Mouse (Mus musculus) liver, embryonic 14.5 days (tissue): ENCODE data around the gene Pbx1. TPM values are rescaled to one million over a fixed set of nuclear protein-coding genes. Genes with fewer than 3 reads are reported as not detected.

ENCODE experiments used
- ATAC-seq: fragments of 200-750 bp; cut with Nextera tagmentation; 2 replicates; pipeline ENCODE4 v1.8.0; 2017; ENCODE audit warnings: moderate number of reproducible peaks, mild to moderate bottlenecking, moderate library complexity; ENCODE audit not compliant: insufficient read depth
- DNase-seq, 3 experiments: peaks; one replicate each; pipeline ENCODE4 v3.0.0-alpha.2; 2012 to 2013; ENCODE audit warnings: low read depth in 3 of 3, low spot score in 3 of 3
- H3K27ac ChIP-seq: fragments of 300-500 bp; sonication (generic); 2 replicates; pipeline ENCODE4 v1.5.1; 2014; ENCODE audit warnings: moderate library complexity, mild to moderate bottlenecking, control low read depth, inconsistent platforms
- H3K27me3 ChIP-seq: fragments of 300-500 bp; sonication (generic); 2 replicates; pipeline ENCODE4 v1.6.1; 2014; ENCODE audit warnings: mild to moderate bottlenecking, low read length, moderate library complexity; ENCODE audit not compliant: control insufficient read depth, insufficient read depth
- H3K36me3 ChIP-seq: fragments of 300-500 bp; sonication (generic); replicated peaks from 2 replicates; pipeline ENCODE4 v1.6.1; 2014; ENCODE audit warnings: low read depth; ENCODE audit not compliant: control insufficient read depth, insufficient read depth
- H3K4me1 ChIP-seq, 2 experiments: fragments of 200-500 bp in 1 of 2; fragments of 300-500 bp in 1 of 2; sonication (generic) in 1 of 2; replicated peaks; 2 replicates each; pipeline ENCODE4 v1.6.1; 2012 to 2014; ENCODE audit warnings: antibody characterized with exemption in 1 of 2, inconsistent platforms in 1 of 2, low read length in 1 of 2; ENCODE audit not compliant: control insufficient read depth in 2 of 2, insufficient read depth in 2 of 2
- H3K4me2 ChIP-seq: fragments of 300-500 bp; sonication (generic); 2 replicates; pipeline ENCODE4 v1.6.1; 2014; ENCODE audit warnings: low read depth, mild to moderate bottlenecking, control low read depth, moderate library complexity
- H3K4me3 ChIP-seq, 2 experiments: fragments of 200-500 bp in 1 of 2; fragments of 300-500 bp in 1 of 2; sonication (generic) in 1 of 2; 2 replicates each; pipeline ENCODE4 v1.5.1; 2012 to 2014; ENCODE audit warnings: low read depth in 2 of 2, low read length in 2 of 2, mild to moderate bottlenecking in 2 of 2, control low read depth in 1 of 2, inconsistent platforms in 1 of 2, moderate library complexity in 1 of 2; ENCODE audit not compliant: insufficient read depth in 1 of 2
- H3K9ac ChIP-seq: fragments of 300-500 bp; sonication (generic); replicated peaks from 2 replicates; pipeline ENCODE4 v1.6.1; 2014; ENCODE audit warnings: mild to moderate bottlenecking, control low read depth, moderate library complexity
- H3K9me3 ChIP-seq: fragments of 300-500 bp; sonication (generic); 2 replicates; pipeline ENCODE4 v1.6.1; 2016; ENCODE audit warnings: low read length, mixed read lengths; ENCODE audit not compliant: control insufficient read depth
- CTCF ChIP-seq: IDR thresholded peaks from 2 replicates; pipeline ENCODE4 v1.5.1; 2016; ENCODE audit warnings: antibody characterized with exemption, low read depth, control low read depth
- EP300 ChIP-seq: IDR thresholded peaks from 2 replicates; pipeline ENCODE4 v1.6.1; 2016; ENCODE audit warnings: antibody characterized with exemption, low read depth
- WGBS: fragments of 180-500 bp; shearing (Covaris S2); extraction: QIAGEN DNeasy Blood & Tissue Kit; methylation state at CpG from one replicate; pipeline ENCODE4 v1.1.7; 2014; ENCODE audit not compliant: insufficient replicate concordance; 5-methylcytosine and 5-hydroxymethylcytosine counted together
- polyA plus RNA-seq, 2 experiments: library from polyadenylated mRNA; depleted of rRNA in 1 of 2; stranded (reverse) in 1 of 2; unstranded in 1 of 2; fragments of >200 nt; fragmentation: Nextera tagmentation in 1 of 2; extraction: Ambion mirVana in 1 of 2; gene quantifications; 2 replicates each; pipeline versions ENCODE4 v1.2.1 to v1.2.3; 2012 to 2014

The Pbx1 gene
- polyA plus RNA-seq, 2 experiments = 1.7 to 2.7 TPM

DNA sequence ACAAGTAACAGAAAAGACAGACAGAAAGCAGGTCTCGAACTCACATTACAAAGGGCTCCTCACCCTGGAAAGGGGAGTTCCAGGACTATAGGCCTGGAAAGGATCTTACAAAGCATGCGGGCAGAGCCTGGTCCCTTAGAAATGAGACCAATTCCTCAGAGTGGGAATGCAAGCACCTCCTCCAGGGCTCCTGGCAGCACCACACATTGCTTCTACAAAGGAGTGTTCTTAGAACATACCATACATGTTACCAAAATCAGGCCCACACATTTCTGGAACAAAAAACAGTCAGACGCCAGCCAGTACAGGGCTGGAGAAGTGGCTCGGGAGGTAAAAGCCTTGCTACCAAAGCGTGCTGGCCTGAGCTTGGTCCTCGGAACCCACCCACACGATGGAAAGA, 24.1 kb downstream of the Pbx1 start:
- DNase-seq (no peak), ATAC-seq (no peak)
- no peak overlapping the region for H3K4me2 ChIP-seq
- WGBS = 66% methylated on average over 7 of the region's 7 CpGs
- H3K27ac ChIP-seq = no peak overlapping the region
- no peak overlapping the region for H3K4me3 ChIP-seq
- no peaks in the 10 kb centered on the region for H3K9me3 ChIP-seq
- TF ChIP-seq EP300 (no peak), CTCF (no peak)
- no peaks in the 10 kb centered on the region for H3K36me3 ChIP-seq
- no peaks in the 10 kb centered on the region for H3K27me3 ChIP-seq
- H3K4me1 ChIP-seq = no peaks in the 10 kb centered on the region
- H3K9ac ChIP-seq = no peak overlapping the region

DNA sequence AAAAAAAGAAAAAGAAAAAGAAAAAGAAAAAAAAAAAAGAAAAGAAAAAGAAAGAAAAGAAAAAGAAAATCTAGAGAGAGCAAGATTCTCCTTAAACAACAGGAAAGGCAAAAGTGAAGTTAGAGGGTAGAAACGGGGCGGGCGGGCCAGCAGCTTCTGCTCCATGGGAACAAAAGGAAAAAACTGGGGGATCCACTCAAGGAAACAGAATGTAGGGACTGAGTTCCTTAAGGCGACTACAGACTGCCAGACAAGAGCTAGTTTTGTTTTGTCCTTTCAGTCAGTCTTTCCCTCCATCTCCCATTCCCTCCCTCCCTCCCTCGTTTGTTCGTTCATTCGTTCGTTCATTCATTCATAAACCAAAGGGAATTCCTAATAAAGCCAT, 25.8 kb downstream of the Pbx1 start:
- no peaks in the 10 kb centered on the region for H3K27me3 ChIP-seq
- DNase-seq = no peak
- H3K36me3 ChIP-seq = no peaks in the 10 kb centered on the region

DNA sequence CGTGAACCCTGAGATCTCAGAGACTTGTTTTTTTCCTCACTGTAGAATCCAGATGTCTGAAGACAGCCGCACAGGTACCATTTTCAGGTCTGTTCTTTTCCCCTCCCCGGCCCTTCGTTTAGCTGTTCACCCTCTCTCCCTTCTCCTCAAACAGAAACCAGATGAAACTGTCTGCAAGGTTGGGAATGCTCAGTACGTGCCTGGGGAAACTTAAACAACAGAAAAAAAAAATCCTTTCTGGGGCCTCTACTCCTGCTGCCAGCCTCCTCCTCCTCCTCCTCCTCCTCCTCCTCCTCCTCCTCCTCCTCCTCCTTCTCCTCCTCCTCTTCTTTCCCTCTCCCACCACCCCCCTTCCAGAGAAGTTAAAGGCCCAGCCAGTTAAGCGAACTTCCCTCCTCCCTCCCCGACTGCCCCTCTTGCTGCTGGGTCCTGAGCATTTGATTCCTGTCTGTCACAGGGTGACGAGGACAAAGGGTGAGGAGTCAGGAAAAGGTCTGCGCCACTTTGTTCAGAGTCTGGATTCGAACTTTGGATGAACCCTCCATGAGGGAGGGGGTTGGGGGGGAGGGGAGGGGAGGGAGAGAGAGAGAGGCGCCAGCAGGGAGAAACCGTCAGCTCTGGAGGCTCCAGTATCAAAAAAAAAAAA, 26.3 kb downstream of the Pbx1 start:
- no peak for DNase-seq
- Histone ChIP-seq H3K4me2 (no peak overlapping the region), H3K9me3 (no peaks in the 10 kb centered on the region), H3K4me1 (no peaks in the 10 kb centered on the region), H3K9ac (no peak overlapping the region), H3K4me3 (no peak overlapping the region), H3K27me3 (no peaks in the 10 kb centered on the region), H3K27ac (no peak overlapping the region), H3K36me3 (no peaks in the 10 kb centered on the region)
- WGBS = 49% methylated on average over 11 of the region's 12 CpGs
- ATAC-seq = no peak
- TF ChIP-seq EP300 (no peak), CTCF (no peak)

More for the DNA sequence above, 25.8 kb downstream of the Pbx1 start:
- no peak for ATAC-seq
- Histone ChIP-seq H3K4me1 (no peaks in the 10 kb centered on the region), H3K4me2 (no peak overlapping the region), H3K9me3 (no peaks in the 10 kb centered on the region), H3K27ac (no peak overlapping the region), H3K4me3 (no peak overlapping the region), H3K9ac (no peak overlapping the region)
- TF ChIP-seq CTCF (no peak), EP300 (no peak)
- 67% methylated on average over 8 of the region's 8 CpGs for WGBS

DNA sequence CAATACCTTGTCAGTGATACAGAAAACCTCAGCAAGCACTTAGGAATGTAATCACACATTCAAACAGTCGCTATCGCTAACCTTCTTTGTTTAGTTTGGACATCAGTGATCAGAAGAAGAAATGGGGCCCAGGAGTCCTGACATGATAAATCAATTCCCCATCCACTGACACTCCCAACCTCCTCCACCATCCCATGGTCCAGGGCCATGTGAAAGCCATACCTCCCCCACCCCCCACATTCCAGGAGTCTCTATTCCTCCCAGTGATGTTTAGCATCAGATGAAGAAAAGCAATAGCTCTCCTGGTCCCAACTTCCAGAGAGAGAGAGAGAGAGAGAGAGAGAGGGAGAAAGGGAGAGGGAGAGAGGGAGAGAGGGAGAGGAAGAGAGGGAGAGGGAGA, 28.5 kb downstream of the Pbx1 start:
- no peak for ATAC-seq
- H3K27ac ChIP-seq = no peak overlapping the region
- H3K27me3 ChIP-seq = no peaks in the 10 kb centered on the region
- H3K36me3 ChIP-seq = no peaks in the 10 kb centered on the region
- H3K9me3 ChIP-seq = no peaks in the 10 kb centered on the region
- no peak overlapping the region for H3K4me3 ChIP-seq
- H3K9ac ChIP-seq = no peak overlapping the region
- no peak for TF ChIP-seq CTCF
- TF ChIP-seq EP300 = no peak
- 81% methylated on average over 2 of the region's 2 CpGs for WGBS
- DNase-seq = no peak
- H3K4me2 ChIP-seq = no peak overlapping the region
- no peaks in the 10 kb centered on the region for H3K4me1 ChIP-seq

DNA sequence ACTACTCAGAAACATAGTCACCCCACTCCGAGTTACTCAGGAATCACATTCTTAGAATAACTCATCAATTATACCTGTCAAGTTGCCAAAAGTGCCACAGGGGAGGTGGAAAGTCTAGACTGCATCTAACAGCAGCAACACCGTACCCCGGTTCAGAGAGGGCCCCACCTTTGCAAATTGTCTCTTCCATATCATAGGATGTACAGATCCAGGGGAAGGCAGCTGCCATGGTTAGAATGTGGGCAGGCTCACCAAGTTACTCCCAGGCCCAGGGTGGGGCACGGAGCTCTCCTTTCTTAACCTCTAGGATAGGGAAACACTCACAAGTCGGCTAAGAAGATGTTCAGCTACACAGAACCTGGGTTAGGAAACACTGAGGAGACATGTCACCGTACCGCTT, 29.4 kb downstream of the Pbx1 start:
- Histone ChIP-seq H3K4me2 (no peak overlapping the region), H3K4me3 (no peak overlapping the region), H3K9me3 (no peaks in the 10 kb centered on the region), H3K4me1 (no peaks in the 10 kb centered on the region), H3K27me3 (no peaks in the 10 kb centered on the region), H3K9ac (no peak overlapping the region), H3K27ac (no peak overlapping the region), H3K36me3 (no peaks in the 10 kb centered on the region)
- DNase-seq (no peak), ATAC-seq (no peak)
- TF ChIP-seq EP300 (no peak), CTCF (no peak)
- 71% methylated on average over 7 of the region's 7 CpGs for WGBS
